Mouse (Mus musculus): ENCODE results near the gene Rbm4b.

GRCm38 (mm10) chr19:4717281-4717680 is 39.0 kb upstream of the Rbm4b start:
- TF ChIP-seq POLR2A (IDR thresholded peaks at IDR 0.05; ENCODE audit: extremely low read depth, insufficient read depth, low read length) (no peak), CTCF (IDR thresholded peaks at IDR 0.05; ENCODE audit: low read depth, low read length) (no peak)

Measured in liver, adult 2 months (tissue).